Mouse (Mus musculus) intestine, embryonic 15.5 days (tissue): ENCODE results near the gene Wnk2. TPM values are rescaled to one million over a fixed set of nuclear protein-coding genes. Genes with fewer than 3 reads are reported as not detected.

ENCODE experiments used
- ATAC-seq: fragments of 200-750 bp; cut with Nextera tagmentation; 2 replicates; pipeline ENCODE4 v1.8.0; 2017; ENCODE audit warnings: moderate TSS enrichment, moderate library complexity
- H3K27ac ChIP-seq: fragments of 300-500 bp; sonication (generic); 2 replicates; pipeline ENCODE4 v1.5.1; 2015; ENCODE audit warnings: mild to moderate bottlenecking, inconsistent platforms
- H3K27me3 ChIP-seq: fragments of 300-500 bp; sonication (generic); replicated peaks from 2 replicates; pipeline ENCODE4 v1.6.1; 2015; ENCODE audit warnings: inconsistent platforms
- H3K36me3 ChIP-seq: fragments of 300-500 bp; sonication (generic); 2 replicates; pipeline ENCODE4 v1.6.1; 2015; ENCODE audit warnings: inconsistent platforms
- H3K4me1 ChIP-seq: fragments of 300-500 bp; sonication (generic); replicated peaks from 2 replicates; pipeline ENCODE4 v1.6.1; 2015; ENCODE audit warnings: inconsistent platforms
- H3K4me2 ChIP-seq: fragments of 300-500 bp; sonication (generic); replicated peaks from 2 replicates; pipeline ENCODE4 v1.6.1; 2015; ENCODE audit warnings: mild to moderate bottlenecking, inconsistent platforms
- H3K4me3 ChIP-seq: fragments of 300-500 bp; sonication (generic); replicated peaks from 2 replicates; pipeline ENCODE4 v1.5.1; 2015; ENCODE audit warnings: inconsistent platforms
- H3K9ac ChIP-seq: fragments of 300-500 bp; sonication (generic); 2 replicates; pipeline ENCODE4 v1.6.1; 2015; ENCODE audit warnings: inconsistent platforms
- H3K9me3 ChIP-seq: fragments of 300-500 bp; sonication (generic); 2 replicates; pipeline ENCODE4 v1.6.1; 2016; ENCODE audit warnings: inconsistent platforms
- WGBS: fragments of 180-500 bp; shearing (Covaris S2); methylation state at CpG from one replicate; pipeline ENCODE4 v1.1.7; 2015; 5-methylcytosine and 5-hydroxymethylcytosine counted together
- polyA plus RNA-seq: library from polyadenylated mRNA; unstranded; fragments of >200 nt; fragmentation: Nextera tagmentation; extraction: Ambion mirVana; gene quantifications from 2 replicates; pipeline ENCODE4 v1.2.1, GENCODE M21; 2015

The Wnk2 gene
- polyA plus RNA-seq, 1 experiment from 2014 or later, result 3.1 TPM

DNA sequence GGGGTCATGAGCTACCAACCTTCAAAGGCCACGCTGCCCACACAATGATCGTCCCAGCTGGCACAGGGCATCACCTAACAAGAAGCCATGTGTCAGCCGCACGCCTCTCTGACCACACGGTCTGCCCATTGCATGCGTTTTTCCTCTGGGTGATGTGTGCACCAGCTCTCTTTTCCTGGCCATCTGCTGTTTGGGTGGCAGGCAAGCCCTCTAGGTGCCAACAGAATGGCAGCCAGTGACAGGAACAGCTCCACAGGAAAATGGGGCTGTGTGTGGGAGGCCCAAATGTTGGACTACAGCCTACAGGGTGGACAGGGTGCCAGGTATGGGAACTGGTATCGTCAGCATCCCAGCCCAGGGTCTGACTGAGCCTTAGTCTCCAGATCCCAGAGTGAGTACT is 24.5 kb upstream of the Wnk2 start:
- Histone ChIP-seq H3K36me3 (no peaks in the 10 kb centered on the region), H3K27ac (no peak overlapping the region), H3K27me3 (no peaks in the 10 kb centered on the region), H3K4me3 (no peak overlapping the region), H3K4me2 (no peak overlapping the region), H3K4me1 (no peaks in the 10 kb centered on the region), H3K9me3 (no peaks in the 10 kb centered on the region), H3K9ac (no peak overlapping the region)
- WGBS, result 93% methylated on average over 7 of the region's 7 CpGs
- no peak for ATAC-seq

DNA sequence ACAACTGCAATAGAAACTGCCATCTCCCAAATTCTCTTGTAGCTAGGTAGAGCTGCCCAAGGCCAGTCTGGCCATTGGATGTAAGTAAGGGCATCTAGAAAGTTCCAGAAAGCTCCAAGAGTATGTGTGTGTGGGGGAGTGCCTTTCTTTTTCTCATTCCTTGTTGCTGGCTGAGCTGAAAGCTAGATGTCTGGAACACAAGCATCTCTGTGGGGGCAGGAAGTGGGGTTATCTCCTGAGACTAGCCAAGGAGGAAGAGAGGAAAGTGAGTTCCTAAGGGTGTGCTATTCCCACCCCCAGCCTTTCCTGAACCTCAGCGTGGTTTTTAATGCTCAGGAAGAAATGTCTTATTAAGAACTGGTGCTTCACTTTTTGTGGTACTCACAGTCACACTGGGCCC is 23.9 kb upstream of the Wnk2 start:
- H3K9ac ChIP-seq, result no peak overlapping the region

GRCm38 (mm10) chr13:49170623-49171022 is 22.8 kb upstream of the Wnk2 start:
- 0 out of 2 replicates have a peak, but pooled peaks cover under 1% of the 10 kb centered on the region for H3K4me1 ChIP-seq
- no peak overlapping the region for H3K9ac ChIP-seq
- H3K4me3 ChIP-seq, result no peak overlapping the region
- no peaks in the 10 kb centered on the region for H3K9me3 ChIP-seq
- H3K36me3 ChIP-seq, result no peaks in the 10 kb centered on the region
- H3K27me3 ChIP-seq, result no peaks in the 10 kb centered on the region
- H3K27ac ChIP-seq, result no peak overlapping the region
- no peak for ATAC-seq
- H3K4me2 ChIP-seq, result no peak overlapping the region
- 91% methylated on average over 11 of the region's 11 CpGs for WGBS

More for the DNA sequence above, 23.9 kb upstream of the Wnk2 start:
- Histone ChIP-seq H3K9me3 (no peaks in the 10 kb centered on the region), H3K4me3 (no peak overlapping the region), H3K36me3 (no peaks in the 10 kb centered on the region), H3K4me1 (no peaks in the 10 kb centered on the region), H3K27me3 (no peaks in the 10 kb centered on the region), H3K27ac (no peak overlapping the region), H3K4me2 (no peak overlapping the region)
- WGBS, result 83% methylated on average over 1 of the region's 1 CpGs
- no peak for ATAC-seq

DNA sequence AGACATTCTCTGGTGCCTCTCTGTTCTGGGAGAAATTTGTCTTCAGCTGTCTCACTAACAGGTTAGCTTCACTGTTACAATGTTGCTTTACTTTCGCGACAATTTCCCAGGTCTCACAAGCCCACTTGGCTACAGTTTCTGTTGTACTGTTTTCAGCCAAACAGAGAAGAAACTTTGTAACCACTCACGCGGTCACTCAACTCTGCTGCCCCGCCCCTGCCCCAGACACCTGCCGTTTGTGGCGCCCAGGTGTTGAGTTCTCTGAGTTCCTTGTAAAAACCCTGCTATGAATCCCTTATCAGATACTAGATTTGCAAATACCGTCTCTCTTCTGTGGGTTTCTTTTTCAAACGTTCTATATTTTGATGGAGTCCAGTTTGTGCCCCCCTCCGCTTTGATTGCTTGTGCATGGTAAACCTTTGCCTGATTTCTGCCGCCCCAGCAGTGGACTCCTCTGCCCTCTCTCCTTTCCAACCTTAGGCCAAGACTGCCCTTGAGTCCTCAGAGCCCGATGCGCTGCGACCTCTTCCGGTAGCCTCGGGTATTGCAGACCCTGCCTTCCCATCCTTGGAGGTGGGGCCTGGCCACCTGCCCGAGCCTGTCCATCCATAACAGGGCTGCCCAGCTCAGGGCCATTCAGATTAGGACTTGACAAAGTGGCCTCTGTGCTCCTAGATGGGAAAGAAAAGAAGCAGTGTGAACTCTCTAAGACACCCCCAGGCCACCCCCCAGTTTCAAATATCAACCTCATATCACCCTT is 21.8 kb upstream of the Wnk2 start:
- 12% methylated on average over 17 of the region's 17 CpGs for WGBS
- ATAC-seq, result peak; percentile 89
- Histone ChIP-seq H3K4me2 (no peak overlapping the region), H3K9me3 (no peaks in the 10 kb centered on the region), H3K9ac (no peak overlapping the region), H3K36me3 (no peaks in the 10 kb centered on the region), H3K27me3 (no peaks in the 10 kb centered on the region), H3K4me1 (0 out of 2 replicates have a peak, but pooled peaks cover 5% of the 10 kb centered on the region), H3K4me3 (no peak overlapping the region), H3K27ac (no peak overlapping the region)

DNA sequence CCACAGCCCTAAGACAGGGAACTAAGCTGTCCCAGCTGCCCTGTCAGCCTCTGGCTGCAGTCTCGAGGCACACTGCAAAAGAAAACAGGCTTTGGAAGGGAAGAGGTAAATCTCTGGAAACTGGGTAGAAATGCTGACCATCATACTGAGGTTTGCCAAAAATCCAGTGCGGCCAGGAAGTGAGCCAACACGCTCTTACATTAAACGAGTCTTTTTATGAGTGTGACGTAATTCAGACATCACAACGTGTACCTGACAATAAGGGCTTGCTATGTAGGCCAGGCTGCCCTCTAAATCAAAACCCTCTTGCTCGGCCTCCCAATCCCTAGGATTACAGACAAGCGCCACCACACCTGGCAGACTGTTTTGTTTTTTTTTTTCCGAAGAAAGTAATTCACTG is 19.3 kb upstream of the Wnk2 start:
- no peak overlapping the region for H3K4me3 ChIP-seq
- no peak for ATAC-seq
- H3K4me2 ChIP-seq, result no peak overlapping the region
- H3K9me3 ChIP-seq, result no peaks in the 10 kb centered on the region
- H3K27me3 ChIP-seq, result no peaks in the 10 kb centered on the region
- peaks cover 12% of the 10 kb centered on the region; the same call in 1 of the 2 replicates for H3K4me1 ChIP-seq
- H3K36me3 ChIP-seq, result no peaks in the 10 kb centered on the region
- 62% methylated on average over 9 of the region's 9 CpGs for WGBS
- no peak overlapping the region for H3K27ac ChIP-seq
- no peak overlapping the region for H3K9ac ChIP-seq

- 48% methylated on average over 7 of the region's 7 CpGs for WGBS
- no peak overlapping the region for H3K4me3 ChIP-seq
- H3K27ac ChIP-seq, result peak overlapping the region; percentile 59; the same call in 1 of the 2 replicates
- H3K4me1 ChIP-seq, result peaks cover 18% of the 10 kb centered on the region; the same call in 1 of the 2 replicates
- H3K9me3 ChIP-seq, result no peaks in the 10 kb centered on the region
- H3K4me2 ChIP-seq, result no peak overlapping the region
- no peaks in the 10 kb centered on the region for H3K36me3 ChIP-seq
- no peaks in the 10 kb centered on the region for H3K27me3 ChIP-seq
- H3K9ac ChIP-seq, result no peak overlapping the region
- ATAC-seq, result peak; percentile 51; the same call in 1 of the 2 replicates
Observed at GRCm38 (mm10) chr13:49163645-49164044, 15.8 kb upstream of the Wnk2 start.

GRCm38 (mm10) chr13:49162722-49163121 is 14.9 kb upstream of the Wnk2 start:
- H3K4me1 ChIP-seq, result peaks cover 18% of the 10 kb centered on the region; the same call in 1 of the 2 replicates
- H3K9ac ChIP-seq, result no peak overlapping the region
- no peak overlapping the region for H3K4me2 ChIP-seq
- WGBS, result 48% methylated on average over 4 of the region's 4 CpGs
- no peaks in the 10 kb centered on the region for H3K9me3 ChIP-seq
- no peak for ATAC-seq
- no peaks in the 10 kb centered on the region for H3K36me3 ChIP-seq
- H3K4me3 ChIP-seq, result no peak overlapping the region
- no peak overlapping the region for H3K27ac ChIP-seq
- no peaks in the 10 kb centered on the region for H3K27me3 ChIP-seq

- Histone ChIP-seq H3K4me1 (peaks cover 18% of the 10 kb centered on the region; the same call in 1 of the 2 replicates), H3K27me3 (no peaks in the 10 kb centered on the region), H3K9ac (no peak overlapping the region), H3K36me3 (no peaks in the 10 kb centered on the region), H3K9me3 (no peaks in the 10 kb centered on the region), H3K27ac (no peak overlapping the region), H3K4me2 (no peak overlapping the region), H3K4me3 (no peak overlapping the region)
- 53% methylated on average over 2 of the region's 2 CpGs for WGBS
- no peak for ATAC-seq
Observed at GRCm38 (mm10) chr13:49161236-49161635, 13.4 kb upstream of the Wnk2 start.

DNA sequence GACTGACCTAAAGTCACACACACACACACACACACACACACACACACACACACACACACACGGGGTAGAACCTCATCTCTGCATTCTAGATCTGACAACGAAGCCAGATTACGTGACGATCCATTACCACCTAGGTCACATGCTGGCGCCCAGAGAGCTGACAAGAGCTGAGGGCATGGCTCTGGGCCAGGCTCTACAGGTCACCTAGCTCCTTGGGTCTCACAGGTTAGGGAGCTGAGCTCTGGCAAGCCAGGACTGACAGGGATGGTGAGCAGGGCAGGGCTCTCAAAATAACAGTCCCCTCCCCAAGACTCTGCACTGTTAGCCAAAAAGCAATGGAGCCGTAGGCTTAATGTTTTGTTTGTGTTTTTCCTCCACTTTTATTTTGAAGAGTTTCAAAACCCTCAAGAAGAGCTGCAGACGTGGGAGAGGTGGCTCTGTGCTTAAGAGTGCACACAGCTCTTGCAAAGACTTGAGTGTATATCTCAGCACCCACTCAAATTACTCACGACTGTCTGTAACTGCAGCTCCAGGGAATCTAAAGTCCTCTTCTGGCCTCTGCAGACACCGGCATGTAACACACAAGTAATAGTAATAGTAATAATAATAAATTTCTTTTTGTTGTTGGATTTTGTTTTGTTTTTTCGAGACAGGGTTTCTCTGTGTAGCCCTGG is 10.4 kb upstream of the Wnk2 start:
- Histone ChIP-seq H3K9me3 (no peaks in the 10 kb centered on the region), H3K27me3 (no peaks in the 10 kb centered on the region), H3K4me3 (no peak overlapping the region), H3K4me1 (peaks cover 18% of the 10 kb centered on the region), H3K27ac (no peak overlapping the region), H3K9ac (no peak overlapping the region), H3K36me3 (no peaks in the 10 kb centered on the region), H3K4me2 (no peak overlapping the region)
- 71% methylated on average over 10 of the region's 10 CpGs for WGBS
- ATAC-seq, result no peak; the same call in 1 of the 2 replicates

DNA sequence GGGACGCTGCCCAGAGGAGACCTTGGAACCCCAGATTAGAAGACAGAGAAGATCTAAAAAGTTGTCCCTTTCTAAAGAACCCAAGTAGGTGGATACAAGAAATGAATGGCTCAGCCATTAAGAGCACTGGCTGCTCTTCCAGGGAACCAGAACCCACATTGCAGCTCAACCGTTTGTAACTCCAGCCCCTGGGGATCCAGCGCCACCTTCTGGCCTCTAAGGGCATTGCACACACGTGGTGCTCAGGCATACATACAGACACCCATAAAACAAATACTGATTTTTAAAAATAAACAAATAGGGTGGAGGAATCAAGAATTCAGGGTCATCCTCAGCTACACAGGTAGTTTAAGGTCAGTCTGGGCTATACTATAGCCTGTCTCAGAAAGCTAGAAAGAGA is 8.8 kb upstream of the Wnk2 start:
- no peaks in the 10 kb centered on the region for H3K27me3 ChIP-seq
- no peak overlapping the region for H3K4me3 ChIP-seq
- no peak overlapping the region for H3K27ac ChIP-seq
- ATAC-seq, result no peak
- H3K9me3 ChIP-seq, result no peaks in the 10 kb centered on the region
- H3K9ac ChIP-seq, result no peak overlapping the region
- 84% methylated on average over 4 of the region's 4 CpGs for WGBS
- no peak overlapping the region for H3K4me2 ChIP-seq
- peaks cover 10% of the 10 kb centered on the region for H3K4me1 ChIP-seq
- H3K36me3 ChIP-seq, result no peaks in the 10 kb centered on the region

GRCm38 (mm10) chr13:49154621-49155020 is 6.8 kb upstream of the Wnk2 start:
- 48% methylated on average over 7 of the region's 7 CpGs for WGBS
- no peak for ATAC-seq
- Histone ChIP-seq H3K36me3 (no peaks in the 10 kb centered on the region), H3K27me3 (no peaks in the 10 kb centered on the region), H3K9me3 (no peaks in the 10 kb centered on the region), H3K4me1 (peaks cover 7% of the 10 kb centered on the region), H3K27ac (no peak overlapping the region), H3K4me3 (no peak overlapping the region), H3K9ac (no peak overlapping the region), H3K4me2 (no peak overlapping the region)

GRCm38 (mm10) chr13:49154028-49154427 is 6.2 kb upstream of the Wnk2 start:
- no peak overlapping the region for H3K4me3 ChIP-seq
- H3K4me2 ChIP-seq, result no peak overlapping the region
- H3K27ac ChIP-seq, result no peak overlapping the region
- no peaks in the 10 kb centered on the region for H3K36me3 ChIP-seq
- WGBS, result 41% methylated on average over 10 of the region's 10 CpGs
- no peak overlapping the region for H3K9ac ChIP-seq
- peak; percentile 30; the same call in 1 of the 2 replicates for ATAC-seq
- no peaks in the 10 kb centered on the region for H3K9me3 ChIP-seq
- H3K27me3 ChIP-seq, result no peaks in the 10 kb centered on the region
- peaks cover 7% of the 10 kb centered on the region for H3K4me1 ChIP-seq
